Mouse (Mus musculus) ovary, postnatal 10 days (tissue): ENCODE measurements around the gene R3hdm4.
"Not testable (repeated sequence)": the region's sequence is repeated elsewhere in the genome, so short reads cannot be mapped to it uniquely, and the experiment has no call there.

Experiments used
- DNase-seq: peaks from one replicate; pipeline ENCODE4 v3.0.0; 2022; ENCODE audit warnings: low spot score

Gene R3hdm4

DNA sequence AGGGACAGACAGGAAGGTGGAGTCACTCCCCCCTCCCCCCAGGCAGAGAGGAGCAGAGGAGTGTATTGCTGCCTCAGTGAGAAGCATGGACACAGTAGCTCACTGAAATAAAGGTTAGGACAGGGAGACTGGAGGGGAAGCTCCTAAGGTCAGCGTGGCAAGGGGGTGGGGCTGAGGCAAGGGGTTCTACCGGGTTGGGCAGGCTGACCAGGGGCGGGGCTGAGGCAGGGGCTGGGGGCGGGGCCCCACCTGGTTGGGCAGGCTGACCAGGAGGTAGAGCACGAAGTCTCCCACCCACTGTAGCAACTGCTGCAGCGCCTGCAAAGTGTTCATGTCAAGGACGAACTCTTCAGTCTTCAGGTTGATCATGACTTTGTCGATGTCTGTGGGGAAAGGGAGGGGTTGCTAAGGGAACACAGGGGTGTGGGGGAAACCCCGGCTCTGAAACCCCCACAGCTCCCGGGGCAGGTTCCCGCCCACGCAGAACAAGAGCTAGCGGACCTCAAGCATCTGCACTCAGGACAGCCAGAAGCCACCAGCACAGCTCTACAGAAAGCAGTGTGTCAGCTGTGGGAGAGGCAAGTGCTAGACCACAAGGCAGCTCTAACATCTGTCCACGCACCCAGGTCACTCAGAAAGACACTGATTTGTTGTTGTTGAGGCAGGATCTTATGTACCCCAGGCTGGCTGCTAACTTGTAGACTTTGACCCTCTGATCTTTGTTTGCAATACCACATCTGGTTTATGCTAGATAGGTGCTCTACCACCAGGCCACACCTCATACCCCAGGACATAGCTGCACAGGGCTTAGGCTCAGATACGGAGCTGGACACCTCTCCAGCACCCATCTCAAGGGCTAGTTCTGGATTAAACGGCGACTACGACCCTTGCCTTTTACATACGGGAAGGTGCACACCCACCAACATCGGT lies 23.4 kb downstream of the R3hdm4 start:
- DNase-seq: no peak

DNA sequence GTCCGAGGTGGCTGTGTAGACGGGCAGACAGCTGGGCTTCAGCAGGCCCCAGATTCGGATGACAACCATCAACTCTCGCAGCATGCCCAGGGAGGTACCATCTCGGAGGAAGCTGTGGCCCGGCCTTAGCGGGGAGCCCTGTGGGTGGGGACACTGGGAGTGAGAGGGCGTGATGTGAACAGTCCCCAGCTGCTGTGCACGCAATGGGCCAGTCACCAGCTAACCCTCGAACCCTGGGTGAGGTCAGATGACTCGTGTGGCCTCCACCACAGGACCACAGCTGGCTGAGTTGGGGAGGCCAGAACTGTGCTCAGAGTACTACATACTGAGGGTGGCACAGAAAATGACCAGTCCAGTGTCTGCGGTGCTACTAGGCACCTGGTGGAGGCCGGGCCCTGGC lies 24.2 kb downstream of the R3hdm4 start:
- DNase-seq: no peak

DNA sequence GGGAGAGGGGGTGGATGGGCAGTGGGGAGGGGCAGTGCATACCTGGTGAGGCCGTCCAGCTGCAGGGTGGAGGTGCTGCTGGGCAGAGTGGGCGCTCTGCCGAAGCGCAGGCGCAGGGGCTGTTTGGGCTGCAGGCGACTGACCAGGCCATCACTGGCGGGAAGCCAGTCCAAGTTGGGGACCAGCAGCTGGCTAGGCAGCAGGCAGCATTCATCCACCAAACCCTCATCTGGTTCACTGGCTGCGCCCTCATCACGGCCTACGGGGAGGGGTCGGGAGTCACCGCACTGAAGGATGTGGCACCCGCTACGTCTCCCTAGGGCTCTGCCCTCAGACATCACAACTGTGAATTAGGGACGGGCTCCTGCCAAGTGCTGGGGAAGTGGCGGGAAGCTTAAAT lies 24.7 kb downstream of the R3hdm4 start:
- no peak for DNase-seq

DNA sequence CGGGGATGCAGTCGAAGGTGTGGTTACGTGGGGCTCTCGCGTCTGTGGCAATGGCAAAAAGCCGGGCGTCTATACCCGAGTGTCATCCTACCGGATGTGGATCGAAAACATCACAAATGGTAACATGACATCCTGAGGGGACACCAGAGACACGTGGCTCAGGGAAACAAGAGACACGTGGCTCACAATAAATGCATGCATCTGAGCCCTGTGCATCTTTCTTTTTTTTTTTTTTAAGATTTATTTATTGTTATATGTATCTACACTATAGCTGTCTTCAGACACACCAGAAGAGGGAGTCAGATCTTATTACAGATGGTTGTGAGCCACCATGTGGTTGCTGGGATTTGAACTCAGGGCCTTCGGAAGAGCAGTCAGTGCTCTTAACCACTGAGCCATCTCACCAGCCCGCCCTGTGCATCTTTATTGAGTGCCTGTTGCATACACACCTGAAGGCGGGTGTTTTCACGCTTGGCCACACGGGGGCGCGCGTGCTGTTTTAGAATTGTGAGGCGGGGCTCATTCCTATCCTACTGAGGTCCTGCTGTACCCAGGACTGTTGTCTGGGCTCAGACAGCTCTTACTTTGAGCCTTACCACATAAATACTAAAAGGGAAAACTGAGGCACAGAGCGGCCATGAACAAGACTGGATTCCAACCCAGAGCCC lies 28.4 kb downstream of the R3hdm4 start:
- not testable (repeated sequence) for DNase-seq

DNA sequence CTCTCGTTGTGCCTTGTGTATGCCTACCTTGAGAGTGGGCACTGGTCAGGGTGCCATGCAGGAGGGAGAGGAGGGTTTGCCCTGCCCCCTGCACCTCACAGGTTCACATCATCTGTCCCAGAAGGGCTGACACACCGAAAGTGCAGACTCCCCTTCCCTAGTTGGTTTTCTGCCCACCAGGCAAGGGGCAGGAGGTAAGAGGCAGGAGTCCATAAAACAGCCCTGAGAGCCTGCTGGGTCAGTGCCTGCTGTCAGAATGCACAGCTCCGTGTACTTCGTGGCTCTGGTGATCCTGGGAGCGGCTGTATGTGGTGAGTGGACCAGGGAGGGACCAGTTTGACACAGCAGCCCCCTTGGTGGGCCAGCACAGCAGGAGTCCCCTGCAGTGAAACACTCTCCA lies 30.3 kb downstream of the R3hdm4 start, which contains the start of gene Cfd:
Gene Cfd (plus strand): TSS at position 184 of the 400 bp plus-strand sequence.
- no peak for DNase-seq

DNA sequence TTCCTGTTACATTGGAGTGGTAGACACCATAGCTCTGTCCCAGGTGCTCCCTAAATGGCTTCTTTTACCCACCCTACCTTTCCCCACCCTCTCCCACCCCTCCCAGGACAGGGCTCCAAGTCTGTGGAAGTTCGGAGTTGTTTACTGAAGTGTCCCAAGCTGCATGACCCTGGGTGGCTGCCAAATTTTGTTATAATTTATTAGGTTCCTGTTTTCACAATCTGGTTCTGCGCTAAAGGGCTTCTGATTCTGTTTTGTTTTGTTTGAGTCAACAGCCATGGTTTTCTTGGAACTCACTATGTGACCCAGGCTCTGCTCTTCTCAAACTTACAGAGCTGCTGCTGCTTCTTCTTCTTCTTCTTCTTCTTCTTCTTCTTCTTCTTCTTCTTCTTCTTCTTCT lies 31.6 kb downstream of the R3hdm4 start:
- DNase-seq: no peak

DNA sequence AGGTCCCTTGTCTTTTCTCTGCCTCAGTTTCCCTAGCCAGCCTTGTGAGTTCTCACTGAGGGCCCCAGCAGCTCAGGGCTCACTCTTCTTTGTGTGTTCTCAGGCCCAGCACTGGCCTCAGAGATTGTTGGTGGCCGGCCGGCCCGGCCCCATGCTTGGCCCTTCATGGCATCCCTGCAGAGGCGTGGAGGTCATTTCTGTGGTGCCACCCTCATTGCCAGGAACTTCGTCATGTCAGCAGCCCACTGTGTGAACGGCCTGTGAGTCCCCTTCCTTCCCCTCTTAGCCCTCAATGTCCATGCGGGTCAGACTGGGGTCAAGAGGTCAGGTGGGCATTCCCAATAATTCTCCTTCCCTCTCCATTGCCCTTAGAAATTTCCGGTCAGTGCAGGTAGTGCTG lies 34.4 kb downstream of the R3hdm4 start:
- DNase-seq: no peak

DNA sequence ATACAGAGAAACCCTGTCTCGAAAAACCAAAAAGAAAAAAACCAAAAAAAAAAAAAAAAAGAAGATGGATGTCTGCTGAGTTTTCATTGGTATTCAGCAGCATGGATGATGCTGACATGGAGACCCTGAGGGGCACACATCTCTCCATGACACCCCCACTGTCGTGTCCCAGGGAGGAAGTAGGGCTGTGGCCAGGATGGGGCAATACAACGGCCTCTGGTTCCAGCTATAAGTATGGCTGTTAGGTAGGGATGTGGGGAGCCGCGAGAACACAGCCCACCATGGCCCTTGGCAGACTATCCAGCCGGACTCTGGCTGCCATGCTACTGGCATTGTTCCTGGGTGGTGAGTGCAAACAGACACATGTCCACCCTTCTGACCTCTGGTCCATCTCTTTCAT lies 35.0 kb downstream of the R3hdm4 start, which contains the start of gene Elane:
Gene Elane (plus strand): TSS at position 194 of the 400 bp plus-strand sequence.
- no peak for DNase-seq

DNA sequence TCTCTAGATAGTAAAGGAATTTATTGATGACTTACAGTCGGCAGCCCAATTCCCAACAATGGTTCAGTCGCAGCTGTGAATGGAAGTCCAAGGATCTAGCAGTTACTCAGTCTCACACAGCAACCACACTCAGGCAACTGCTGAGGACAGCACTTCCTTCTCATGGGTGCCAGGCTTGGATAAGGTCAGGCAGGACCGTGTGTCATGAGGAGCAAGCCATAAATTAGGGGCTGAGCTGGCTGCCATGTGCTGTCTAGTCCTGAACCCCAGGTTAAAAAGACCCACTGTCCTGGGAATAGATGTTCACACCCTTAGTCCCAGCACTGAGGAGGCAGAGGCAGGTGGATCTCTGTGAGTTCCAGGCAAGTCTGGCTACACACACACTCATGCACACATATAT lies 36.1 kb downstream of the R3hdm4 start:
- DNase-seq: not testable (repeated sequence)

DNA sequence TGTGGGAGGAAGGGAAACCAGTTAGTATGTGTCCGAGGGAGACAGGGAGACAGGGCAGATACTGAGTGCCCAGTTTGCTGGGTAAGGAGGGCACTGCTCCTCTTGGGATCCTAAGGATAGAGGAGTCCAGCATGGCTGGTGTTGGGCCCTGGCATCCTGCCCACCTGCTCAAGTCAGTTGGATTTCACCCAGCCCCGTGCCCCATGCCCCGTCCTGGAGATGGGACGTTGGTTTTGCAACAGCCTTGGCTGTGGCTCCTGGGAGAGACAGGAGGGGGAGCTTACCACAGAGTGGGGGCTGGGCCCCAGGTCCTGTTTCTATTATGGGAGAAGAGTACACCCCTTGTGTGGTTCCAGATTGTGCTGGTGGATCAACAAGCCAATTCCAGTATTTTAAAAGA lies 36.6 kb downstream of the R3hdm4 start:
- peak; percentile 42 for DNase-seq

DNA sequence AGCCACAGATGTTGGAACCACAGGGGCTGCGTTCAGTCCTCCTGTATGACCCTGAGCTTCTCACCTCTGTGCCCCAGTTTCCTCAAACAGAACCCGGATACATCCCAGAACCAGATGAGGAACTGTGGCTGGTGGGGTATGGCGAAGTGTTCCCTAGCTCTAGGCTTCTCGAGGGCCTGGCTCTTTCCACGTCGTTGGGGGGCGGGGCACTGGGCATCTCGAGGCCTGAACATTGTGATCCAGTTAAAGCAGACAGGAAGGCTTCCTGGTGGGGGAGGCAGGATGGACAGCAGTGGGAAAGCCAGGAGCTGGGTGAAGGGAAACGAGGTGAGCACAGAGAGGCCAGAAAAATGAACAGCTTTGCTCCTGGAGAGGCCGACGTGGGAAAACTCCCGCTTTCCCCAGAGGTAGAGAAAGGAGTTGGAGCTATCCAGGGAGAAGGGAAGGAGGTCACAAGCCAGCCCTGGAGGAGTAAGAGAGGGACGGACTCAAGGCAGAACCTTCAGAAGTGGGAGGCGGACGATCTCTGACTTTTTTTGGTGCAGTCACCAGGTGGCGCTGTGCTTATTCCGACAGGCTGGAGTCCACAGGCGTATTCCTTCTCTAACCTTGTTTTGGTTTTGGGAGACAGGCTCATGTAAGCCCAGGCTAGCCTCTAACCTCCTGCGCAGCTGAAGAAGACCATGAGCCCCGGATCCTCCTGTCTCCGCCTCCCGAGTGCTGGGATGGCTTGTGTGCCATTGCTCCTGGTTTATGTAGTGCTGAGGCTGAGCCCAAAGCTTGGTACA lies 37.5 kb downstream of the R3hdm4 start:
- peak; percentile 58 for DNase-seq

DNA sequence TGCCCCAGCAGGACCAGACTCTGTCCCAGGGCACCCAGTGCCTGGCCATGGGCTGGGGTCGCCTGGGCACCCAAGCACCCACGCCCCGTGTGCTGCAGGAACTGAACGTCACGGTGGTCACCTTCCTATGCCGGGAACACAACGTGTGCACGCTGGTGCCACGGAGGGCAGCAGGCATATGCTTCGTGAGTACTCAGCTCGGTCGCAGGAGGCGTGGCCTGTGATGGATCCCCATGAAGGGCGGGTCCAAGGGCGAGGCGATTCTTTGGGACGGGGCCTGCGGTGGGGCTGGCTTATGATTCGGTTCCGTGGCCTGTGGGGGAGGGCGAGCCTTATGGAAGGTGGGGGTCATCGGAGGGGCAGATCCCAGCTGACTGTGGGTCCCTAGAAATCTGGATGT lies 39.0 kb downstream of the R3hdm4 start:
- DNase-seq: no peak

DNA sequence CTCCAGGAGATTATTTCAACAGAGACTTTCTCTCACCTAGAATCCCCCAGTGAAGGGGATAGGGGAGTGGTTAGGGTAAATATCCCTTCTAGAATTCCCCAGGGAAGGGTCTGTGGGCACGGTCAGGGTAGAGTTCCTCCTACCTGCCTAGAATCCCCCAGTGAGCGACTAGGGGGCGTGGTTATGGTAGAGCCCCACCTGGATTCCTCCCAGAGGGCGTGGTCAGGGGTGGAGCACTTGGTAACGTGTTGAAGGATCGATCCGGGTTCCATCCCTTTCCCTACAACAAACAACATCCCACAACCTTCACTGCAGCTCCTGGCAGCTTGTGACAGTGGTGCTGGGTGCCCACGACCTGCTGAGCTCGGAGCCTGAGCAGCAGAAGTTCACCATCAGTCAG lies 40.3 kb downstream of the R3hdm4 start:
- no peak for DNase-seq

DNA sequence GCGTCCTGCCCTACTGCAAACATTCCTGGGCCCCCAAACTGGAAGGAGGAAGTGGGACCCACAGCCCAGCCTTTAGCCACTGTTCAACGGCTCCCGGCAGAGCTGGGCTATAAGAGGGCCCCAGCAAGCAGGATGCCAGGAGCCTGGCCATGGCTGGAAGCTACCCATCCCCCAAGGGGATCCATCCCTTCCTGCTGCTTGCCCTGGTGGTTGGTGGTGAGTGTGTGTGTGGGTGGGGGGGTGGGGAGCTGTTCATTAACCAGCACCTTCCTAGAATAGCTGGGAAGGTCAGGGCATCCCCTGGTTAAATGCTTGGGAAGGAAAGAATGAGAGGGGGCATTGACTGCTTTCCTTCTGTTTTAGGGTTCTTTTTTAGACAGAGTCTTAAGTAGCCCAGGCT lies 41.5 kb downstream of the R3hdm4 start:
- no peak for DNase-seq

DNA sequence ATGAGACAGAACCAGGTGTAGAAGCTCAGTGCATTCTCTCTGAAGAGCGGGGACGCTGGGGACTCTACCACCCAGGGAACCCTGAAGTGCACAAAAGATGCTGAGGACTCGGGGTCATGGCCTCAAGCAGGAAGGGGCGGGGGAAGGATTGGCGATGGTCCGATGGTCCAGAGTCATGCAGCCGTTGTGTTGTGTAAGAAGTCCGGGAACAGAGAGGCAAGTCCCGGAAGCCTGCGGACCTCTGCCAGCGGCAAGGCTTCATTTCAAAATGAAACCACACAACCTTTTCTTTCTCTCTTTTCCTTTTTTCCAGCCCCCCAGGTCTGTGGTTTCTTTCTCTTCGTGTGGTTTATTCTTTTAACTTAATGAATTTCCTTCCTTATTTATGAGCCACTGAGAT lies 43.3 kb downstream of the R3hdm4 start:
- DNase-seq: no peak

DNA sequence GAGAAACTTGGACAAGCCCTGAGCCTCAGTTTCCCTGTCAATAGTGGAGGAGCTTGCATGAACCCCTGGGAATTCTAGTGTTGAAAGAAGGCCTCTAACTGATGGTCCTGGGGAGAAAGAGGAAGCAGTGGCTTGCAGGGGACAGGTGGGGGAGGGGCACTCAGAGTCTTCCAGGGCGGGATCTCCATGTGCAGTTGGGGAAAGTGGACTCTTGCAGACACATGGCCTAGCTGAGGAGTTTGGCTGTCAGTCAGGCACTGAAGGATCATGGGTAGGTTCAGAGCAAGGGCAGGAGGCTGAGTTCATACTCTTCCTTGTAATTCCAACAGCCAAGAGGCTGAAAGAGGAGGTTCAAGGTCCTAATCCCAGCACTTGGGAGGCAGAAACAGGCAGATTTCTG lies 43.8 kb downstream of the R3hdm4 start:
- DNase-seq: no peak

DNA sequence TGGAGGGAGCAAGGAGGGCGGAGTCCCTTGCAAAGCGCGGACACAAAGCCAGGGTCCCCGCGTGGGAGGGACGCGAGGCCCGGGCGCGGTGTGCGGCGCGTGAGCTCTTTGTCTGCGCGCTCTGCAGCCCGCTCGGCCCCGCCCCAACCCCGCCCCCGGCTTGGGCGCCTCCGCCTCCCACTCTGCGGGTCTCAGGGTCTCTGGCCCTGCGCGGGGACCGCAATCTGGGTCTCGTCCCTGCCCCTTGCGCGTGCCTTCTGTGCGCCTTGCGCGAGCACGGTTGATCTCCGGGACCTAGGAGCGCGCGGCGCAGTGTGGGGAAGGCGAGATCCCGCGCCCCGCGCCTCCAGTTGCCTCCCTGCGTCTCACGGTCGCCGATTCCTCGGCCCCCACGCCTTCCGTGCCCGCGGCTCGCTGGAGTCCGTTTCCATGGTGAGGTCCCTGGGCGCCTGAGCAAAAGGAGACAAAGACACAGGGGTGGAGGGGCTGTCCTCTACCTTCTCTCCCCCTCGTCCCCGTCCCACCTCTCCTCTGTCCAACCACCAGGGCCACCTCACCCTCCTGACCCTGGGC lies 46.6 kb downstream of the R3hdm4 start, which contains the start of the genes Prtn3 and Plppr3:
Gene Prtn3 (plus strand): TSS at position 187 of the 573 bp plus-strand sequence.
Gene Plppr3 (minus strand): TSS at position 345 of the 573 bp plus-strand sequence.
- no peak for DNase-seq

DNA sequence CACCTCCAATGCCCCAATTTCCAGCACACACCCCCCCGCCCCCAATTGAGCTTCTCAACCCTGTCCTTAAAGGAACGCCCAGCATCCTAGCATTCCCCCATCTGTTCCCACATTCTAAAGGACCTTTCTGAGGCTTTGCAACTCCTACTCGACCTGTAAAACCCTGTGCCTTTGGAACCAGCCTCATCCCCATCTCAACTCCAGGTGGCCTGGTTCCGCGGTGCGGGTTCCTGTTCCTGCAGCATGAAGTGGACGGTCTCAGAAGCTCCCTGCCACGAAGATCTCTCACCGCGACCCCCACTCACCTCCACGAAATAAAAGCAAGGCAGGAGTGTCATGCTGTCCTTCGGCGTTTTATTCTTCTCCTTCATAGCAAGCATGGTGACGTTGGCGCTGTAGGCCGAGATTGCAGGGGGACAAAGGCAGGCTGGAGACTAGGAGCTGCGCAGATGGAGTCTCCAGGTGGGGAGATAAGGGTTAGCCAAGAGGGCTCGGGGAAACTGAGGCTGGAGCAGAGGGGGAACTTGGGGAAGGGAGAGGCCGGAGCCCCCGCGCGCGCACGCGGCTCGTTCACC lies 47.2 kb downstream of the R3hdm4 start:
- no peak for DNase-seq

DNA sequence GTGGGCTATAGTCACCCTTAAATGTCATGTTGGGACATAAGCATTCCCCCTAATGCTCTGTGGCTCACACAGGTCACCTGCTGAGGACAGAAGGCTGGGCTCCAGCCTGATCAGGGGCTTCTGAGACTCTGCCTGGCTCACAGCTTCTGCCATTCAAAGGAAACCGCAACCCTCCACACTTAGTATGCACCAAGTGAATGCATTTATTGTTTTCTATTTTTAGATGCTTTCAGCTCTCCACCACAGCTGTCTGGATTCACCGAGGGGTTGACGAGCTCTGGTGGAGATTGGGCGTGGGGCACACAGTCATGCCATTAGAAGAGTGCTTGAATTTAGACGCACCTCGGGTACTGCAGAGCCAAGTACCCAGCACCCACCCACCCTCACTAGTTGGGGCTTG lies 47.7 kb downstream of the R3hdm4 start:
- DNase-seq: no peak

DNA sequence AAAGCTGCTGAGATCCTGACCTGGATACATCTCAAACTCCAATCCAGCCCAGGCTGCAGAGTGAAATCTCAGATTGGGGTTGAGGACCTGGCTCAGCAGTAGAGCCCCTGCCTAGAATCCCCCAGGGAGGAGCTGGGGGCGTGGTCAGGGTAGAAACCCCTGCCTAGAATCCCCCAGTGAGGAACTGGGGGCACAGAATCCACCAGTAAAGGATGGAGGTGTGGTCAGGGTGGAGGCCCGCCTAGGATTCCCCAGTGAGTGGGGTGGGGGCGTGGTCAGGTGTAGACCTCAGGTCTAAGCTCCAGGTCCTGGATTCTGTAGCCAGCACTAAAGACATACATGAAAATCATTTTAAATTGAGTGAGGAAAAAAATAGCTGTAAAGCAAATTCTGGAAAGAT lies 48.1 kb downstream of the R3hdm4 start:
- DNase-seq: no peak

DNA sequence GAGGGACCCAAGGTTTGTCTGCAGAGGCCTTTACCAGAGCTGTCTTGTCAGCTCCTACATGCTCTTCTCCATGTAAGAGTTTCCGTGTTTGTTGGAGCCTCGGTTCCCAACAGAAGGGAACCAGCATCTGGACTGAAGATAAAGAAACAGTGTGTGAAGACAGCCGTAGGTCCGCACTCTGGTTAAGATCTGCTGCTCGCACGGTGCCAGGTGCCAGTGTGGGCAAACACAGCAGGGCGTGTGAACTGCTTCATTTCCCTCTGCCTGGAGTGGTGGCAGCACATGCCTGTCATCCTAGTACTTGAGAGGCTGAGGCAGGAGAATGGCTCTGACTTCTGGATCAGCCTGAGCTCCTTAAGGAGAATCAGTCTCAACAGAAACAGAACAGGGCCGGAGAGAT lies 49.2 kb downstream of the R3hdm4 start:
- DNase-seq: no peak

DNA sequence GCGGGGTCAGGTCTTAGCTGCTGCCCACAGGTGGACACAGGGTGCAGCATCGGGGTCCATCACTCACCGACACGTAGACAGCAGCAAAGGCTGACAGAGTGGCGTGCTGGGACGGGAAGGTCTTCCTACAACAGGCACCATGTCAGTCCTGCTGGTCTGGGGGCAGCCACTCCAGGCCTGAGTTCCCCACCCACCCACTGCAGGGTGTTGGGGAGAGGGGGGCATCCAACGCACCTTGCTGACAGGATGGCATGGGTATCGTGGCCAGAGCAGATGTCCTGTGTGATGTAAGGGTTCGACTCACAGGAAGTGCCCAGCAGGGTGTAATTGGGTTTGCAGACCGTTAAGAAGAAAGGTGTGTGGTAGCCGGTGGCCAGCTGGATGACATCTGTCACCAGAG lies 54.4 kb downstream of the R3hdm4 start:
- no peak for DNase-seq
